Mouse (Mus musculus) intestine, postnatal 0 days (tissue): ENCODE data around the gene Accs. TPM values are rescaled to one million over a fixed set of nuclear protein-coding genes. Genes with fewer than 3 reads are reported as not detected.

ENCODE experiments used
- ATAC-seq: fragments of 200-750 bp; cut with Nextera tagmentation; 2 replicates; pipeline ENCODE4 v1.8.0; 2017; ENCODE audit warnings: mild to moderate bottlenecking, moderate TSS enrichment, moderate library complexity
- H3K27ac ChIP-seq: fragments of 300-500 bp; sonication (generic); 2 replicates; pipeline ENCODE4 v1.5.1; 2014; ENCODE audit warnings: mild to moderate bottlenecking, low read depth, low read length, moderate library complexity
- H3K27me3 ChIP-seq: fragments of 300-500 bp; sonication (generic); replicated peaks from 2 replicates; pipeline ENCODE4 v1.6.1; 2014; ENCODE audit warnings: low read length, mixed read lengths; ENCODE audit not compliant: control insufficient read depth, insufficient read depth
- H3K36me3 ChIP-seq: fragments of 300-500 bp; sonication (generic); 2 replicates; pipeline ENCODE4 v1.6.1; 2014; ENCODE audit warnings: mild to moderate bottlenecking, moderate library complexity; ENCODE audit not compliant: control insufficient read depth, insufficient read depth
- H3K4me1 ChIP-seq: fragments of 300-500 bp; sonication (generic); replicated peaks from 2 replicates; pipeline ENCODE4 v1.6.1; 2014; ENCODE audit warnings: antibody characterized with exemption, low read length, mixed read lengths; ENCODE audit not compliant: control insufficient read depth, insufficient read depth
- H3K4me2 ChIP-seq: fragments of 300-500 bp; sonication (generic); replicated peaks from 2 replicates; pipeline ENCODE4 v1.6.1; 2014; ENCODE audit warnings: low read depth, mild to moderate bottlenecking, moderate library complexity
- H3K4me3 ChIP-seq: fragments of 300-500 bp; sonication (generic); 2 replicates; pipeline ENCODE4 v1.5.1; 2014; ENCODE audit warnings: low read depth, low read length
- H3K9ac ChIP-seq: fragments of 300-500 bp; sonication (generic); 2 replicates; pipeline ENCODE4 v1.6.1; 2014; ENCODE audit warnings: mild to moderate bottlenecking, low read depth, low read length
- H3K9me3 ChIP-seq: fragments of 300-500 bp; sonication (generic); 2 replicates; pipeline ENCODE4 v1.6.1; 2016; ENCODE audit warnings: mixed run types; ENCODE audit not compliant: control insufficient read depth
- CTCF ChIP-seq: sonication (generic); IDR thresholded peaks from 2 replicates; pipeline ENCODE4 v1.5.1; 2016; ENCODE audit warnings: low read depth, mild to moderate bottlenecking, control low read depth, antibody characterized with exemption, moderate library complexity
- WGBS: fragments of 180-500 bp; shearing (Covaris S2); extraction: QIAGEN DNeasy Blood & Tissue Kit; methylation state at CpG from one replicate; pipeline ENCODE4 v1.1.7; 2014; 5-methylcytosine and 5-hydroxymethylcytosine counted together
- polyA plus RNA-seq: library from polyadenylated mRNA; unstranded; fragments of >200 nt; fragmentation: Nextera tagmentation; extraction: Ambion mirVana; gene quantifications from 2 replicates; pipeline ENCODE4 v1.2.1, GENCODE M21; 2015

Gene Accs
- polyA plus RNA-seq, 1 experiment from 2014 or later: 7.6 TPM

DNA sequence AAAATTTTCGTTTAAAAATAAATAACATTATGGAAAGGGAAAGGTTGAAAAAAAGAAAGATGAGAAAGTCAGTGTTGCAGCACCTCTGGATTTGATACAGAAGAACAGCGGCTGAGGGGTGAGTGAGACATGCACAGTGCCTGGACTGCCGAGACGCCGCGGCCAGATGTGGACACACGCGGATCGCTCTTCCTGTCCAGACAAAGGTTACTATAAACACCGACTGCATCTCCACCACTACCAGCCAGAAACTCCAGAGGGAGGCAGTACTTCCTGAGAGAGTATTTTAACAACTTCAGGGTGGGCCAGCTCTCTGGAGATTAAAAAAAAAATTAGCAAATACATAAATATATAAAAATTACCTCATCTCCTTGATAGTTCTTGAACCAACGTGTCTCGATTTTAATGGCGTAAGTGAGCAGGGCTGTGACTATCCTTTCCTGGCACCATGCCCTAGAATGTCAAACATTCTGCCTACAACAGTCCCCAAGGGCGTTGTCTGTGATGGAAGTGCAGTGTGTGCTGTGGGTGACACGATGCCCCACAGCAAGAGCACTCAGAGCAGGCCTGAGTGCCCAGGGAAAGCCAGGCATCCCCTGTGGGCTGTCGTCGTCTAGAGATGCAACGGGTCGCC lies 52.5 kb downstream of the Accs start:
- H3K9ac ChIP-seq: no peak overlapping the region
- H3K27me3 ChIP-seq: no peaks in the 10 kb centered on the region
- no peak overlapping the region for H3K4me2 ChIP-seq
- no peak overlapping the region; the same call in 1 of the 2 replicates for H3K27ac ChIP-seq
- H3K36me3 ChIP-seq: peaks cover 67% of the 10 kb centered on the region
- H3K4me3 ChIP-seq: no peak overlapping the region
- no peak for ATAC-seq
- H3K9me3 ChIP-seq: no peaks in the 10 kb centered on the region
- WGBS: 65% methylated on average over 19 of the region's 19 CpGs
- TF ChIP-seq CTCF: 0 out of 2 replicates have a peak, but pooled peaks have one; percentile 20
- no peaks in the 10 kb centered on the region for H3K4me1 ChIP-seq

GRCm38 (mm10) chr2:93794375-93794774 lies 55.4 kb downstream of the Accs start:
- no peak for TF ChIP-seq CTCF
- 86% methylated on average over 5 of the region's 5 CpGs for WGBS
- ATAC-seq: no peak
- Histone ChIP-seq H3K27me3 (no peaks in the 10 kb centered on the region), H3K9ac (no peak overlapping the region), H3K4me2 (no peak overlapping the region), H3K4me3 (no peak overlapping the region), H3K36me3 (peaks cover 44% of the 10 kb centered on the region), H3K27ac (no peak overlapping the region), H3K9me3 (no peaks in the 10 kb centered on the region), H3K4me1 (no peaks in the 10 kb centered on the region)

DNA sequence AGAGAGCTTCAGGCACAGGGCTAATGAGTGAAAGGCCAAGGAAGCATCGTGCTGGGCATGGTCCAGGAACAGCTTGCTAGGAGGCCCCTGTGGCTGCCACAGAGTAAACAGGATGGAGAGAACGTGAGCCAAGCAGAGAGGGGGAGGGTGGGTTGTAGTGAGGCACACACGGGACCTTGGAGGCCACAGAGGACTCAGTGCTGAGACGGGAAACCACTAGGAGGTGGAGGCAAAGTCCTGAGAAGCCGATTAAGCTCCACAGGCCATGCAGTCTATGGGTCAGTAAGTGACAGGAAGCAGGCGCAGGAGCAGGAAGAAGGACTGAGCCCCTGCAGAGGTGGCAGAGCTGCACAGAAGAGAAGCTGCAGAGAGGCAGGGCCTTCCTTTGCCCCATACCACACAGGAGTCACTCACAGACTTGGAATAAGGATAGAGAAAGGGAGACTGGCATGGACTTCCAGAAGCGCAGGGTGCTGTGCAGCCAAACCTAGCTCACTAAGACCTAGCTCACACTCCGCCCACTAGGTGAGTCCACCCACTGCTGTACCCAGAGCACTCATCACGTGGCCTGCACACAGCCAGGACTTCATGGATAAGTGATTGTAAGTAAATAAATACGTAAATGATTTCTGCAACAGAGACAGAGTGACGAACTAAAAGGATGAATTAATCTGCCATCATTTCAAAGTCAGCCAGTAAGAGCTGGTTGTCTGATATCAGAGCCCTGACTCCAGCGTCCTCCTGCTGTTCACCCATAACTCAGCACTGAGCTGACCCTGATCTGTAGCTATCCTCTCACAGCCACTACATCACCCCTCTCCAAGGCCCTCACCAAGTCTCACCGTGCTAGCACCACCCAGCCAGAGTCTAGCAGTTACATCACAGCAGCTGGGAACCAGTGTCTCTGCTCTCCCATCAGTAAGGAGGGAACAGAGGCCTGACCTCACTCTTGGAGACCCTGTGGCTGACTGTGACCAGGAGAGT lies 57.9 kb downstream of the Accs start:
- Histone ChIP-seq H3K9ac (no peak overlapping the region), H3K9me3 (no peaks in the 10 kb centered on the region), H3K4me3 (no peak overlapping the region), H3K4me2 (no peak overlapping the region), H3K27me3 (no peaks in the 10 kb centered on the region), H3K27ac (no peak overlapping the region), H3K4me1 (no peaks in the 10 kb centered on the region), H3K36me3 (peaks cover 57% of the 10 kb centered on the region)
- 41% methylated on average over 13 of the region's 13 CpGs for WGBS
- ATAC-seq: peak; percentile 45; the same call in 1 of the 2 replicates
- no peak for TF ChIP-seq CTCF

GRCm38 (mm10) chr2:93790798-93791345 lies 58.9 kb downstream of the Accs start:
- no peak for ATAC-seq
- 85% methylated on average over 4 of the region's 4 CpGs for WGBS
- Histone ChIP-seq H3K4me3 (no peak overlapping the region), H3K4me1 (no peaks in the 10 kb centered on the region), H3K4me2 (no peak overlapping the region), H3K27me3 (no peaks in the 10 kb centered on the region), H3K9ac (no peak overlapping the region), H3K27ac (no peak overlapping the region), H3K9me3 (no peaks in the 10 kb centered on the region), H3K36me3 (peaks cover 51% of the 10 kb centered on the region)
- no peak for TF ChIP-seq CTCF

DNA sequence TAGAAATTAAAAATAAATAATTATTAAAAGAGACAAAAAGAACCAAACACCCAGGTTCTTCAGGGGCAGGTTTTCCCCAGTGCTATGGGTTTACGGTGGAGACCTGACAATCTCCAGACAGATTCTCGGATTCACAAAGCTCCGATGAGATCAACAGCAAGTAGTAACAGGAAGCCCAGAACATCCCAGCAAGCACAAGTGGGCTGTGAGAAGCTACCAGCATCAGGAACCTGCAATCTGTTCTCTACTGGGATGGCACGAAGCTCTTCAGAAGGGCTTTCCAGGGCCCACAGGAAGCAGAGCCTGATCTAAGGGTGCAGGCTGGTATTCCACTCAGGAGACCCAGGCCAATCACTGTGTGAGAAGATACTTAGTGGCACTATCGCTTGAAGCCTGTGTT lies 61.2 kb downstream of the Accs start:
- peaks cover 32% of the 10 kb centered on the region for H3K36me3 ChIP-seq
- 88% methylated on average over 5 of the region's 5 CpGs for WGBS
- no peak for ATAC-seq

DNA sequence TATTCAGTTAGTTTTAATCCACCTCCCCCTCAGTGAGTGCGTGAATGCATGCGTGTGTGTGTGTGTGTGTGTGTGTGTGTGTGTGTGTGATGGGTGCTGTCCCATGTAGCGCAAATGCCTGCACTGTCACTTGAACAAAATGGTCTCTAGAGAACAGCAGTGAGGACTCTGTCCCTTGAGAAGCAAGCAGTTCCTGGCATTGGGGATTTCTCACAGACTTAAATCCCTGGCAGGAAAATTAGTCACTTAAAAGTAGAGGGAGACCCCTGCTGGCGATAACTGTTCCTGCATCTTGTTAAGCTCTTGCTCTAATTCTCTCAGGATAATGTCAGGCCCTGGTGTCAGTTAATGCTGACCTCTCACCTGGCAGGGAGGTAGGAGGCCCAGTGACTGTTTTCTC lies 63.6 kb downstream of the Accs start:
- H3K9ac ChIP-seq: no peak overlapping the region
- peaks cover 24% of the 10 kb centered on the region for H3K36me3 ChIP-seq
- WGBS: 43% methylated on average over 4 of the region's 4 CpGs
- no peaks in the 10 kb centered on the region for H3K9me3 ChIP-seq
- no peaks in the 10 kb centered on the region for H3K27me3 ChIP-seq
- no peaks in the 10 kb centered on the region for H3K4me1 ChIP-seq
- no peak overlapping the region for H3K4me2 ChIP-seq
- ATAC-seq: peak; percentile 53; the same call in 1 of the 2 replicates
- peak; percentile 87 for TF ChIP-seq CTCF
- no peak overlapping the region for H3K4me3 ChIP-seq
- H3K27ac ChIP-seq: no peak overlapping the region

More for the DNA sequence above, 61.2 kb downstream of the Accs start:
- Histone ChIP-seq H3K9ac (no peak overlapping the region), H3K4me1 (no peaks in the 10 kb centered on the region), H3K9me3 (no peaks in the 10 kb centered on the region), H3K4me2 (no peak overlapping the region), H3K27me3 (no peaks in the 10 kb centered on the region), H3K27ac (no peak overlapping the region), H3K4me3 (no peak overlapping the region)
- no peak for TF ChIP-seq CTCF
